Mouse (Mus musculus) erythroblast, embryonic 14.5 days (primary cell): ENCODE measurements around the gene Surf4. TPM values are rescaled to one million over a fixed set of nuclear protein-coding genes. Genes with fewer than 3 reads are reported as not detected.
A peak's percentile ranks its signal among the peaks of the same experiment; 100 is the strongest.

Source experiments
- H3K27me3 ChIP-seq: 2 replicates; pipeline ENCODE4 v1.6.1; 2012; ENCODE audit warnings: inconsistent platforms; ENCODE audit not compliant: control insufficient read depth
- H3K36me3 ChIP-seq: 2 replicates; pipeline ENCODE4 v1.6.1; 2012; ENCODE audit warnings: mild to moderate bottlenecking, inconsistent platforms; ENCODE audit not compliant: control insufficient read depth
- H3K4me1 ChIP-seq: 2 replicates; pipeline ENCODE4 v1.6.1; 2012; ENCODE audit warnings: inconsistent platforms; ENCODE audit not compliant: control insufficient read depth
- H3K4me3 ChIP-seq: replicated peaks from 2 replicates; pipeline ENCODE3; 2012; ENCODE audit warnings: moderate library complexity, mild to moderate bottlenecking, inconsistent platforms
- H3K9me3 ChIP-seq: 2 replicates; pipeline ENCODE4 v1.6.1; 2012; ENCODE audit warnings: low read length, inconsistent platforms, mixed read lengths; ENCODE audit not compliant: control insufficient read depth
- GATA1 ChIP-seq: IDR thresholded peaks from 2 replicates; pipeline ENCODE4 v1.6.1; 2012; ENCODE audit warnings: low read length, inconsistent platforms, mixed read lengths
- TAL1 ChIP-seq: IDR thresholded peaks from 3 replicates; pipeline ENCODE4 v1.6.1; 2012; ENCODE audit warnings: low read length, inconsistent platforms, mixed read lengths
- polyA plus RNA-seq: library from polyadenylated mRNA; stranded (reverse); fragments of >175 nt; gene quantifications from 2 replicates; pipeline ENCODE4 v1.2.3, GENCODE M21; 2012

Surf4 gene
- 2.2 and 2.4 TPM in 2 replicates for polyA plus RNA-seq

- Histone ChIP-seq H3K36me3 (peaks cover 32% of the 10 kb centered on the region), H3K27me3 (no peaks in the 10 kb centered on the region), H3K4me3 (peak within 1 kb of the TSS; percentile 92), H3K4me1 (peaks cover 51% of the 10 kb centered on the region), H3K9me3 (no peaks in the 10 kb centered on the region)
- TF ChIP-seq GATA1 (no peak), TAL1 (no peak)
Observed at GRCm38 (mm10) chr2:26933304-26934055, at the start of gene Surf4, which contains the start of gene Stkld1. TSS of gene Surf4 (minus strand) at chr2:26933928. TSS of gene Stkld1 (plus strand) at chr2:26934047.

GRCm38 (mm10) chr2:26980361-26980760 is 46.6 kb upstream of the Surf4 start:
- Histone ChIP-seq H3K4me1 (no peaks in the 10 kb centered on the region), H3K36me3 (no peaks in the 10 kb centered on the region), H3K27me3 (peaks cover 2% of the 10 kb centered on the region; the same call in 1 of the 2 replicates), H3K9me3 (no peaks in the 10 kb centered on the region), H3K4me3 (no peak overlapping the region)
- TF ChIP-seq TAL1 (no peak), GATA1 (no peak)

GRCm38 (mm10) chr2:26973960-26974359 is 40.2 kb upstream of the Surf4 start:
- H3K36me3 ChIP-seq, result no peaks in the 10 kb centered on the region
- H3K4me3 ChIP-seq, result no peak overlapping the region
- no peak for TF ChIP-seq TAL1
- no peak for TF ChIP-seq GATA1
- H3K4me1 ChIP-seq, result no peaks in the 10 kb centered on the region
- no peaks in the 10 kb centered on the region for H3K9me3 ChIP-seq
- H3K27me3 ChIP-seq, result peaks cover 7% of the 10 kb centered on the region; the same call in 1 of the 2 replicates

GRCm38 (mm10) chr2:26973116-26973515 is 39.4 kb upstream of the Surf4 start, which contains the start of gene Adamts13:
TSS of gene Adamts13 (plus strand) at chr2:26973416.
- Histone ChIP-seq H3K4me3 (no peak within 1 kb of the TSS), H3K27me3 (peaks cover 7% of the 10 kb centered on the region; the same call in 1 of the 2 replicates), H3K9me3 (no peaks in the 10 kb centered on the region), H3K36me3 (no peaks in the 10 kb centered on the region), H3K4me1 (no peaks in the 10 kb centered on the region)
- TF ChIP-seq GATA1, result no peak
- no peak for TF ChIP-seq TAL1

- Histone ChIP-seq H3K9me3 (peaks cover 8% of the 10 kb centered on the region), H3K27me3 (no peaks in the 10 kb centered on the region), H3K4me1 (peaks cover 28% of the 10 kb centered on the region), H3K4me3 (no peak overlapping the region), H3K36me3 (peaks cover 1% of the 10 kb centered on the region)
- TF ChIP-seq TAL1 (no peak), GATA1 (no peak)
Observed at GRCm38 (mm10) chr2:26967262-26967661, 33.5 kb upstream of the Surf4 start.

GRCm38 (mm10) chr2:26964724-26965370 is 31.1 kb upstream of the Surf4 start:
- Histone ChIP-seq H3K4me1 (peaks cover 42% of the 10 kb centered on the region), H3K4me3 (peak overlapping the region; percentile 83), H3K36me3 (peaks cover 24% of the 10 kb centered on the region), H3K27me3 (no peaks in the 10 kb centered on the region), H3K9me3 (peaks cover 8% of the 10 kb centered on the region)
- no peak for TF ChIP-seq GATA1
- no peak for TF ChIP-seq TAL1

- H3K4me3 ChIP-seq, result peak within 1 kb of the TSS; percentile 83
- peaks cover 42% of the 10 kb centered on the region for H3K4me1 ChIP-seq
- no peaks in the 10 kb centered on the region for H3K27me3 ChIP-seq
- no peak for TF ChIP-seq TAL1
- TF ChIP-seq GATA1, result no peak
- peaks cover 8% of the 10 kb centered on the region for H3K9me3 ChIP-seq
- peaks cover 29% of the 10 kb centered on the region for H3K36me3 ChIP-seq
Observed at GRCm38 (mm10) chr2:26963923-26964723, 30.4 kb upstream of the Surf4 start, which contains the start of gene Rexo4. TSS of gene Rexo4 (minus strand) at chr2:26964386.

GRCm38 (mm10) chr2:26960756-26961155 is 27.0 kb upstream of the Surf4 start:
- peaks cover 62% of the 10 kb centered on the region for H3K36me3 ChIP-seq
- no peaks in the 10 kb centered on the region for H3K9me3 ChIP-seq
- no peak for TF ChIP-seq TAL1
- no peak for TF ChIP-seq GATA1

GRCm38 (mm10) chr2:26957488-26957859 is 23.7 kb upstream of the Surf4 start:
- Histone ChIP-seq H3K36me3 (peaks cover 95% of the 10 kb centered on the region), H3K27me3 (no peaks in the 10 kb centered on the region), H3K9me3 (no peaks in the 10 kb centered on the region), H3K4me1 (peaks cover 16% of the 10 kb centered on the region), H3K4me3 (no peak overlapping the region)
- TF ChIP-seq GATA1, result no peak

More at GRCm38 (mm10) chr2:26960756-26961155, 27.0 kb upstream of the Surf4 start:
- Histone ChIP-seq H3K4me3 (no peak overlapping the region), H3K4me1 (peaks cover 42% of the 10 kb centered on the region), H3K27me3 (no peaks in the 10 kb centered on the region)
